Mouse (Mus musculus) left cerebral cortex, adult 9 months (tissue): ENCODE measurements at regions not wholly inside any gene's neighbourhood (a gene's known extent, or its start where the extent isn't known, plus 50 kb on each side); places are given as distances from the start of the nearest gene placed in this dataset.

ENCODE experiments used
- DNase-seq, 2 experiments: peaks; one replicate each; pipeline ENCODE4 v3.0.0; 2022; ENCODE audit warnings: low spot score in 2 of 2

- peak in 1 of 2 experiments; percentile 42 for DNase-seq
Observed at GRCm38 (mm10) chr1:72963449-72963848, 52.3 kb downstream of the Tnp1 start.

- DNase-seq, result no peak
Observed at GRCm38 (mm10) chr1:72960241-72960653, 55.5 kb downstream of the Tnp1 start.

GRCm38 (mm10) chr1:72955387-72955786, 60.3 kb downstream of the Tnp1 start:
- no peak for DNase-seq

- DNase-seq, result no peak
Observed at GRCm38 (mm10) chr1:72952896-72953295, 62.8 kb downstream of the Tnp1 start.

GRCm38 (mm10) chr1:72951802-72952201, 63.9 kb downstream of the Tnp1 start:
- DNase-seq, result no peak

GRCm38 (mm10) chr1:72951365-72951764, 64.3 kb downstream of the Tnp1 start:
- no peak for DNase-seq

- DNase-seq, result no peak
Observed at GRCm38 (mm10) chr1:72946235-72946634, 69.5 kb downstream of the Tnp1 start.

- DNase-seq, result no peak
Observed at GRCm38 (mm10) chr1:72945750-72946102, 70.0 kb downstream of the Tnp1 start.

- DNase-seq, result no peak
Observed at GRCm38 (mm10) chr1:72944805-72945749, 70.4 kb upstream of the Igfbp5 start.

- DNase-seq, result no peak
Observed at GRCm38 (mm10) chr1:72944221-72944620, 69.5 kb upstream of the Igfbp5 start.

- no peak for DNase-seq
Observed at GRCm38 (mm10) chr1:72943082-72943481, 68.4 kb upstream of the Igfbp5 start.

- no peak for DNase-seq
Observed at GRCm38 (mm10) chr1:72942351-72942750, 67.7 kb upstream of the Igfbp5 start.

- DNase-seq, result no peak
Observed at GRCm38 (mm10) chr1:72939948-72940347, 65.3 kb upstream of the Igfbp5 start.

GRCm38 (mm10) chr1:72936681-72937465, 62.2 kb upstream of the Igfbp5 start:
- DNase-seq, result no peak

GRCm38 (mm10) chr1:72936231-72936630, 61.5 kb upstream of the Igfbp5 start:
- DNase-seq, result no peak

GRCm38 (mm10) chr1:72935084-72935483, 60.4 kb upstream of the Igfbp5 start:
- DNase-seq, result no peak

- DNase-seq, result no peak
Observed at GRCm38 (mm10) chr1:72929774-72930173, 55.1 kb upstream of the Igfbp5 start.
